Mouse (Mus musculus) liver, embryonic 16.5 days (tissue): ENCODE measurements at regions not wholly inside any gene's neighbourhood (a gene's known extent, or its start where the extent isn't known, plus 50 kb on each side); places are given as distances from the start of the nearest gene placed in this dataset.

Experiments used
- ATAC-seq: fragments of 200-750 bp; cut with Nextera tagmentation; 2 replicates; pipeline ENCODE4 v1.8.0; 2017; ENCODE audit warnings: low read depth, mild to moderate bottlenecking, moderate number of reproducible peaks, moderate library complexity
- H3K27ac ChIP-seq: fragments of 300-500 bp; sonication (generic); 2 replicates; pipeline ENCODE4 v1.5.1; 2014; ENCODE audit warnings: mild to moderate bottlenecking, low read length
- H3K27me3 ChIP-seq: fragments of 300-500 bp; sonication (generic); 2 replicates; pipeline ENCODE4 v1.6.1; 2014; ENCODE audit warnings: low read depth, low read length, mixed read lengths; ENCODE audit not compliant: control insufficient read depth, insufficient read depth
- H3K36me3 ChIP-seq: fragments of 300-500 bp; sonication (generic); 2 replicates; pipeline ENCODE4 v1.6.1; 2014; ENCODE audit warnings: mild to moderate bottlenecking; ENCODE audit not compliant: control insufficient read depth, insufficient read depth
- H3K4me1 ChIP-seq: fragments of 300-500 bp; sonication (generic); 2 replicates; pipeline ENCODE4 v1.6.1; 2014; ENCODE audit warnings: low read depth, low read length, mixed read lengths; ENCODE audit not compliant: control insufficient read depth
- H3K4me2 ChIP-seq: fragments of 300-500 bp; sonication (generic); 2 replicates; pipeline ENCODE4 v1.6.1; 2014; ENCODE audit warnings: low read depth, low read length, mixed read lengths
- H3K4me3 ChIP-seq: fragments of 300-500 bp; sonication (generic); 2 replicates; pipeline ENCODE4 v1.5.1; 2014; ENCODE audit warnings: low read depth, mild to moderate bottlenecking, low read length
- H3K9ac ChIP-seq: fragments of 300-500 bp; sonication (generic); 2 replicates; pipeline ENCODE4 v1.6.1; 2014; ENCODE audit warnings: low read depth, low read length
- H3K9me3 ChIP-seq: fragments of 300-500 bp; sonication (generic); replicated peaks from 2 replicates; pipeline ENCODE4 v1.6.1; 2016; ENCODE audit warnings: low read length; ENCODE audit not compliant: control insufficient read depth
- WGBS: fragments of 180-500 bp; shearing (Covaris S2); extraction: QIAGEN DNeasy Blood & Tissue Kit; methylation state at CpG from one replicate; pipeline ENCODE4 v1.1.7; 2014; ENCODE audit not compliant: insufficient replicate concordance; 5-methylcytosine and 5-hydroxymethylcytosine counted together

GRCm38 (mm10) chr3:78836824-78837223, 449.5 kb downstream of the Rapgef2 start:
- Histone ChIP-seq H3K9ac (no peak overlapping the region), H3K27ac (no peak overlapping the region), H3K4me3 (no peak overlapping the region), H3K4me1 (no peaks in the 10 kb centered on the region), H3K36me3 (no peaks in the 10 kb centered on the region), H3K4me2 (no peak overlapping the region), H3K9me3 (no peaks in the 10 kb centered on the region), H3K27me3 (no peaks in the 10 kb centered on the region)
- WGBS: 71% methylated on average over 5 of the region's 5 CpGs
- ATAC-seq: no peak

GRCm38 (mm10) chr3:78825505-78825904, 460.8 kb downstream of the Rapgef2 start:
- no peaks in the 10 kb centered on the region for H3K36me3 ChIP-seq
- H3K4me3 ChIP-seq: no peak overlapping the region
- no peak for ATAC-seq
- no peaks in the 10 kb centered on the region for H3K27me3 ChIP-seq
- H3K27ac ChIP-seq: no peak overlapping the region
- no peaks in the 10 kb centered on the region for H3K9me3 ChIP-seq
- 41% methylated on average over 2 of the region's 2 CpGs for WGBS
- no peak overlapping the region for H3K9ac ChIP-seq
- no peak overlapping the region for H3K4me2 ChIP-seq
- no peaks in the 10 kb centered on the region for H3K4me1 ChIP-seq

- Histone ChIP-seq H3K4me2 (no peak overlapping the region), H3K27me3 (no peaks in the 10 kb centered on the region), H3K4me3 (no peak overlapping the region), H3K27ac (no peak overlapping the region), H3K9me3 (no peaks in the 10 kb centered on the region), H3K36me3 (no peaks in the 10 kb centered on the region), H3K9ac (no peak overlapping the region), H3K4me1 (no peaks in the 10 kb centered on the region)
- WGBS: 61% methylated on average over 3 of the region's 3 CpGs
- no peak for ATAC-seq
These were observed 473.9 kb downstream of the Rapgef2 start for GRCm38 (mm10) chr3:78812425-78812824.

GRCm38 (mm10) chr3:78810431-78811152, 475.7 kb downstream of the Rapgef2 start:
- 70% methylated on average over 5 of the region's 5 CpGs for WGBS
- H3K27me3 ChIP-seq: no peaks in the 10 kb centered on the region
- no peaks in the 10 kb centered on the region for H3K9me3 ChIP-seq

GRCm38 (mm10) chr3:78803176-78803575, 483.1 kb downstream of the Rapgef2 start:
- 67% methylated on average over 2 of the region's 2 CpGs for WGBS
- no peak for ATAC-seq
- H3K4me3 ChIP-seq: no peak overlapping the region
- H3K27ac ChIP-seq: no peak overlapping the region
- H3K27me3 ChIP-seq: no peaks in the 10 kb centered on the region
- H3K4me1 ChIP-seq: no peaks in the 10 kb centered on the region
- H3K9me3 ChIP-seq: no peaks in the 10 kb centered on the region
- no peak overlapping the region for H3K4me2 ChIP-seq
- no peak overlapping the region for H3K9ac ChIP-seq
- no peaks in the 10 kb centered on the region for H3K36me3 ChIP-seq

More at GRCm38 (mm10) chr3:78810431-78811152, 475.7 kb downstream of the Rapgef2 start:
- Histone ChIP-seq H3K9ac (no peak overlapping the region), H3K4me1 (no peaks in the 10 kb centered on the region), H3K36me3 (no peaks in the 10 kb centered on the region), H3K4me3 (no peak overlapping the region), H3K4me2 (no peak overlapping the region), H3K27ac (no peak overlapping the region)
- ATAC-seq: no peak

GRCm38 (mm10) chr3:78795951-78796455, 490.3 kb downstream of the Rapgef2 start:
- Histone ChIP-seq H3K9ac (no peak overlapping the region), H3K9me3 (no peaks in the 10 kb centered on the region), H3K4me3 (no peak overlapping the region), H3K27ac (no peak overlapping the region), H3K36me3 (no peaks in the 10 kb centered on the region), H3K27me3 (no peaks in the 10 kb centered on the region), H3K4me2 (no peak overlapping the region), H3K4me1 (no peaks in the 10 kb centered on the region)
- WGBS: 61% methylated on average over 4 of the region's 4 CpGs
- ATAC-seq: no peak

GRCm38 (mm10) chr3:78792440-78793057, 493.8 kb downstream of the Rapgef2 start:
- Histone ChIP-seq H3K4me2 (no peak overlapping the region), H3K9me3 (no peaks in the 10 kb centered on the region), H3K4me1 (no peaks in the 10 kb centered on the region), H3K4me3 (no peak overlapping the region), H3K27ac (no peak overlapping the region), H3K36me3 (no peaks in the 10 kb centered on the region), H3K27me3 (no peaks in the 10 kb centered on the region), H3K9ac (no peak overlapping the region)
- ATAC-seq: no peak
- 93% methylated on average over 7 of the region's 7 CpGs for WGBS

- H3K27ac ChIP-seq: no peak overlapping the region
- H3K4me2 ChIP-seq: no peak overlapping the region
- H3K27me3 ChIP-seq: no peaks in the 10 kb centered on the region
- H3K9me3 ChIP-seq: no peaks in the 10 kb centered on the region
- H3K4me3 ChIP-seq: no peak overlapping the region
- no peak for ATAC-seq
- H3K36me3 ChIP-seq: no peaks in the 10 kb centered on the region
- H3K4me1 ChIP-seq: no peaks in the 10 kb centered on the region
- no peak overlapping the region for H3K9ac ChIP-seq
- WGBS: 27% methylated on average over 1 of the region's 1 CpGs
These were observed 503.6 kb downstream of the Rapgef2 start for GRCm38 (mm10) chr3:78782766-78783165.
